Mouse (Mus musculus): Measurements from ENCODE around the gene Dusp7.

- TF ChIP-seq CTCF (conservative IDR thresholded peaks at IDR 0.05; ENCODE audit: low read length) = peak; percentile 38; the same call in 1 of the 2 replicates
- TF ChIP-seq NANOG (IDR thresholded peaks at IDR 0.05; ENCODE audit: borderline replicate concordance, low read length) = no peak
- TF ChIP-seq POU5F1 (IDR thresholded peaks at IDR 0.05; ENCODE audit: borderline replicate concordance, low read length) = no peak
These were observed 40.7 kb downstream of the Dusp7 start for GRCm38 (mm10) chr9:106409096-106409495.
